Mouse (Mus musculus) spleen, postnatal 10 days (tissue): ENCODE data around the gene Itga8.

ENCODE experiments used
- DNase-seq, 2 experiments: peaks; one replicate each; pipeline ENCODE4 v3.0.0; 2021 to 2022; ENCODE audit warnings: low spot score in 2 of 2

Itga8 gene

DNA sequence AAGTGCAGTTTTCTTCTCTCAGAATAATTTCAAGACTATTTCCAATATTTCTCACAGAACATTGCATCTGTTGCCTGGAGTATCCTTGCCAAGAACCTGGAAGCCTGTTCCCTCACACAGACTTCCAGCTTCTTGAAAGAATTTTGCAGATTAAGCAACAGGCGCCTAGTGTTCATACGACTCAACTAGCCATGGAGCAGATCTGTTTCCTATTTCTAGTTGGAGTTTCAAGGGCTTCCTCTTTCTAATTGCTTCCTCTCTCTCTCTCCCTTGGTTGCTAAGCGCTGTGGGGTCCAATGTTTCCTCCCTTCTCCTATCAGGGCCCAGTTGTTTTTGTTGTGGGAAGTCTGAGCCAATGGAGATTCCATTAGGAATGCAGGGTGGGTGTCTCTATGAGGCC is 7.7 kb downstream of the Itga8 start:
- DNase-seq = no peak

- DNase-seq = no peak
These were observed 8.3 kb downstream of the Itga8 start for GRCm38 (mm10) chr2:12293458-12293857.

- no peak for DNase-seq
These were observed 9.5 kb downstream of the Itga8 start for GRCm38 (mm10) chr2:12292023-12292820.

GRCm38 (mm10) chr2:12290235-12290634 is 11.5 kb downstream of the Itga8 start:
- no peak for DNase-seq

- DNase-seq = no peak
These were observed 13.9 kb downstream of the Itga8 start for GRCm38 (mm10) chr2:12287831-12288230.

- no peak for DNase-seq
These were observed 21.1 kb downstream of the Itga8 start for GRCm38 (mm10) chr2:12280664-12281063.

- DNase-seq = no peak
These were observed 22.6 kb downstream of the Itga8 start for GRCm38 (mm10) chr2:12279070-12279612.

DNA sequence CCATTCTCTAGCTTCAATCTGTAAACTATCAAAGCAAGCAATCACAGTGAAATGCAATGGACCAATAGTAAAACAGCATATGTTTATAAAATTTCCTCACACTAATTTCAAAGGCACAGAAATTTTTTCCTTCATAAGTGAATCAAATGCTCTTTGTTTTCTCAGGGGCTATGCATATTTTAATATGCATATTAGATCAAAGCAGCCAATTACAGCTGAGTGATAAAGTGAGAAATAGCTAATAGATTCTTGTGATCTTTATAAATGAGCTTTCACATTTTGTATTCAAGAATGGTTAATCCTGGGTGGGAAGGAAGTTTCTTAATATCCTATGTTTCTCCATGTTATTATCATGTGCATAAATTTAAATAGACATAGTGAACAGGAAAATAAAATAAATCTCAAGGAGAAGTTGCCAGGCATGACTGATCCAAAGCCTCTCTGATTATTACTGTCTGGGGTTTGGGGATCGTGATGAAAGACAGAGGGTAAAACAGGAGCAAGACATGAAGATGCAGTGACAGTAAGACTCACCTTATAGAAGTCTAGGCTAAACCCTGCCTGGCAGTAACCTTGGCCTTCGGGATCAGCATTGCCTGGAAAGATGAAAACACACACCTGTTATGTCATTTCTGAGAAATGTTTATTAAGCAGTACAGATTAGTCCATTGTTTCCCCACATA is 44.9 kb downstream of the Itga8 start:
- DNase-seq = no peak

- DNase-seq = no peak
These were observed 45.8 kb downstream of the Itga8 start for GRCm38 (mm10) chr2:12255901-12256300.

DNA sequence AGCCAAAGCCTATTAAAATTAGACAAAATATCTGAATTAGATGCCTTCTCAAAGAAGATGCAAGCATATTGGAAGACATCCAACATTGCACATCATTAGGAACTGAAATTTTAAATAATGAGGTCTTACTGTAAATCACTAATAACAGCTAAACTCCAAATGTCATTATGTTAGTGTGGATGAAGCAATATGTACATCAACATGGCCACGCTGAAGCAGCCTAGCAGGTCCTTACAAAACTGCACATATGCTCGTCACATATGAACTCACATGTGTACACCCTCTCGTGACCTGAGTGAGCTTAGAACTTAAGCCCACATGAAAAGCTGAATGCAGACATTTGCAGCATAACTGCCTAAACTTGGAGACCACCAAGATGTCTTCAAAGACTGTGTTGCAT is 66.4 kb downstream of the Itga8 start:
- DNase-seq = no peak

- no peak for DNase-seq
These were observed 72.0 kb downstream of the Itga8 start for GRCm38 (mm10) chr2:12229721-12230120.

- no peak for DNase-seq
These were observed 73.4 kb downstream of the Itga8 start for GRCm38 (mm10) chr2:12228335-12228734.

- DNase-seq = no peak
These were observed 74.5 kb downstream of the Itga8 start for GRCm38 (mm10) chr2:12227243-12227642.

DNA sequence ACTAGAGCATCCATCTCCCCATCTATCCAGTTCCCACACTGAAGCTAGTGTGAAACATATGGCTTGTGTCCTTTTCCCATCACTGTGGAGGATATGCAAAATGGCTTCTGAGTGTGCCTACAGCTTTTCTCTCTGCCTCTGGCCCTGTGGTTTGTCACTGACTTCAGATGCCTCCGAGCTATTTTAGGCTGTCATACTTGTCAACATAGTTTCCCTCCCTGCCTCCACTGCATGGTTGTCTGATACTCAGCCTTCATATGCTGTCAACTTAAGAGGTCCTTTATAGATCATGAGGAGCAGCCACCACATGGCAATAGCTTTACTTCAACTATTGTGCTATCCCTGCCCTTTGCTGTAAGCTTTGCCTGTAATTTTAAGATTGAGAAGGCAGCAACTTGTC is 75.4 kb downstream of the Itga8 start:
- DNase-seq = no peak

DNA sequence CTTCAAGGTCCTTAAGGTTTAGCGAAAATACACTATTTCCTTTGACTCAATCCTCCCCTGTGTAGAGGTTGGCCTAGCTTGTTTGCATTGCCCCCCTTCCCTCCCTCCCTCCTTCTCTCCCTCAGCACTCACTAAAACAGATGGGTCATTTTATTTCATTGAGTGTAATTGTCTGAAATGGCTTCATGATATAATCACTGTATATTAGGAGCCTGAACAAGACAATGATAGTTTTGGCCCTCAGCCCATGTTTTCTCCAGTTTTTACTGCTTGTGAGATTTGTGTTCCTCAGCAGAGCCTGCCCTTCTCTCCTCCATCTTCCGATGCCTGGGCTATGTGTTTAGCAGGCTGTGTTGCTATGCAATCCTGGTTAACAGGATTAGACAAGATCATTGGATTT is 80.1 kb downstream of the Itga8 start:
- DNase-seq = no peak

DNA sequence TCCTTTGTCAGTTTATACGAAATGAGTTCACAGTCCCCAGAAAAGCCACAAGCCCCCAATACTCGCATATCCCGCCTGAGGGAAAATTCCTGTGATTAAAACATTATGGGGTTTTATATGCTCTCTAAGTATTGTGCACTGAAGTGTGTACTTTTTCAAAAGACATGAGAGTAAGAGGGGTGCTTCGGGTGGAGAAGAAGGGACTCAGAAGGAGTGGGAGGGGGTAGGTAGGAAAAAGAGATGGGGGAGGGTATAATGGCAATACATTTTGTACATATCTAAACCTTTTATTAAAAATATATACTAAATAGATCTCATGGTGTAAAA is 88.3 kb downstream of the Itga8 start:
- DNase-seq = no peak

DNA sequence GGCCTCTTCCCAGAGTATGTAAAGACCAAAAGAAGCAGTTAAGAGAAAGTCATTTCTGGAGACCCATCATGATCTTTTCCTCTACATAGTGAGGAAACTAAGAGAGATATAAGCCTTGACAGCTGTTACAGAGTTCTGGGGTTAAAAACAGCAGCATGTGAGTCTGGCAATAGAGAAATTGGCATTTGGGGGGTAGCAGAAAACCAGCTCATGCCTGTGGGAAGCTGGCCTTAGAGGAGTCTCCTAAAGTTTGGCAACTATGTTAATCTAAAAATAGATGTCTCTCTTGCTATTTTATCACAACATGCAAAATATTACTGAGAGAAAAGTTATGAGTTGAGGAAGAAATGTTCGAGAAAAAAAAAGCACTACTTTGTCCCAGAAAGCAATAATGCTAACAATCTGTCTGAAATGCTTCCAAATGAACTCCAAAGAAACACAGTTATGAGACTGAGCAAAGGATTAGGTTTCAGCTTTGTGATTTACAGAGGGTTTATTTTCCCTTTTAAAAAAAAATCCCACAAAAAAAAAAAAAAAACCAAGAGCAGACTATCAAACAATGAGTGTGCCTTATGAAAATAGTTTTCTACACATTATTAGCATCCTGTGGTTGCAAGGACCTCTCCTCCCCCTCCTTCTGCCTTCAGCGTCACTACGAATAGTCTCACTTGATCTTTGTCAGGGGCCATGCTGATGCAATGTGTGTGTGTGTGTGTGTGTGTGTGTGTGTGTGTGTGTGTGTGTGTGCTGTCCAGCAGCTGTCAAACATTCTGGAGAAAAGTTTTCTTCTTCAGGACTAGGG is 88.9 kb downstream of the Itga8 start:
- no peak for DNase-seq

- DNase-seq = no peak
These were observed 93.6 kb downstream of the Itga8 start for GRCm38 (mm10) chr2:12208142-12208541.

DNA sequence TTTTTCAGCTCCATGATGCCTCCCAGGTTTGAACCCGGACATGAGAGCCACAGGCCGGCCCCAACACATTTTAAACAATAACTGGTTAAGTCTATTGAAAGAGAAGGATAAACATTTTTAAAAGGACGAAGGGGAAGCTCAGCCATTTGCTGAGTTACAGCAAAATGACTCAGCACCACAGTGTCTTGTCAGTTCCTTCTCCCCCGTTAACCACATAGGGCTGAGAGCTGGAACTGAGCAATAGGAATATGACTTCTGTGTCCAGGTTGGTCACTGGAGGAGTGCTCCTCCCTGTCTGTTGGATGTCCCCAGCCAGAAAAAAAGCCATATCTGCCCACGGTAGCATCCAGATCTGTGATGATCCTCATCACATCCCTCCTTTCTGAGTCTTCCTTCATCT is 95.4 kb downstream of the Itga8 start:
- DNase-seq = no peak

- no peak for DNase-seq
These were observed 95.8 kb downstream of the Itga8 start for GRCm38 (mm10) chr2:12205875-12206274.

DNA sequence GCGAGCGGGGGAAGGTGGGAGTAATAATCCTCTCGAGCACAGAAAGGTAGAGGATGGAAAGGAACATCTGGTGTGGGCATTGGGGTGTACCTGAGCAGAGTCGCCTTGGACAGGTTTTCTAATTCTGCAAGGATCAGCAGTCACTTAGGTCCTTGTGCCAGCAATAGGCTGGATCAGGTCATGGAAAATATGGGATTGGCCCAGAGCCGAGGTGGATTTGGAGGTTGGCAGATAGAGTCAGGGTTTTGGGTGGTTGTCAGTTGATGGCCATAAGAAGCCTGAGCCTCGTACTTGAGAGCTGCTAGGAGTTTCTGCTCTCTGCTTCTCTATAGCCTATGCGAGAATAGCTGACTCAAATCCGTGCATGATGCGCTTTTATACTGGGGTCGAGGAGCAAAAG is 98.5 kb downstream of the Itga8 start:
- DNase-seq = no peak

DNA sequence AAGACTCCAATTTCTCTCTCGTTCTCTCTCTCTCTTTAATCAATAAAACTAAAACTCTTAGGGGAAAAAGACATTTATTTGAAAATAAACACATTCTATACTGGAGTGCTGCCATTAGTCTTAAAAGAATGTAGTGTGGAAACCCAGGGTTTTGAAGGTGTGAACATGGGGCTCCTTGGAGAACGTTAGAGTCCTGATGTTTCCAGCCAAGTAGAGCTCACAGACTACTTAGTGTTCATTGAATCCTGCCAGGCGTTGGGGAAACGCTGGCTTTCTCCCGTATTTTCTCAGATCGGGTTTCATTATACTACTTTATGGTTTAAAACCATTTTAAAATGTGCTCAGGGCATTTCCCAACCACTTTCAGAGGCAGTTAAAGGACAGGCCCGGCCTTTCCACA is 103.0 kb downstream of the Itga8 start:
- no peak for DNase-seq
